Mouse (Mus musculus) intestine, postnatal 0 days (tissue): Measurements from ENCODE around the gene Defb26. TPM values are rescaled to one million over a fixed set of nuclear protein-coding genes. Genes with fewer than 3 reads are reported as not detected.

ENCODE experiments used
- ATAC-seq: fragments of 200-750 bp; cut with Nextera tagmentation; 2 replicates; pipeline ENCODE4 v1.8.0; 2017; ENCODE audit warnings: mild to moderate bottlenecking, moderate TSS enrichment, moderate library complexity
- H3K27ac ChIP-seq: fragments of 300-500 bp; sonication (generic); 2 replicates; pipeline ENCODE4 v1.5.1; 2014; ENCODE audit warnings: mild to moderate bottlenecking, low read depth, low read length, moderate library complexity
- H3K27me3 ChIP-seq: fragments of 300-500 bp; sonication (generic); replicated peaks from 2 replicates; pipeline ENCODE4 v1.6.1; 2014; ENCODE audit warnings: low read length, mixed read lengths; ENCODE audit not compliant: control insufficient read depth, insufficient read depth
- H3K36me3 ChIP-seq: fragments of 300-500 bp; sonication (generic); 2 replicates; pipeline ENCODE4 v1.6.1; 2014; ENCODE audit warnings: mild to moderate bottlenecking, moderate library complexity; ENCODE audit not compliant: control insufficient read depth, insufficient read depth
- H3K4me1 ChIP-seq: fragments of 300-500 bp; sonication (generic); replicated peaks from 2 replicates; pipeline ENCODE4 v1.6.1; 2014; ENCODE audit warnings: antibody characterized with exemption, low read length, mixed read lengths; ENCODE audit not compliant: control insufficient read depth, insufficient read depth
- H3K4me2 ChIP-seq: fragments of 300-500 bp; sonication (generic); replicated peaks from 2 replicates; pipeline ENCODE4 v1.6.1; 2014; ENCODE audit warnings: low read depth, mild to moderate bottlenecking, moderate library complexity
- H3K4me3 ChIP-seq: fragments of 300-500 bp; sonication (generic); 2 replicates; pipeline ENCODE4 v1.5.1; 2014; ENCODE audit warnings: low read depth, low read length
- H3K9ac ChIP-seq: fragments of 300-500 bp; sonication (generic); 2 replicates; pipeline ENCODE4 v1.6.1; 2014; ENCODE audit warnings: mild to moderate bottlenecking, low read depth, low read length
- H3K9me3 ChIP-seq: fragments of 300-500 bp; sonication (generic); 2 replicates; pipeline ENCODE4 v1.6.1; 2016; ENCODE audit warnings: mixed run types; ENCODE audit not compliant: control insufficient read depth
- CTCF ChIP-seq: sonication (generic); IDR thresholded peaks from 2 replicates; pipeline ENCODE4 v1.5.1; 2016; ENCODE audit warnings: low read depth, mild to moderate bottlenecking, control low read depth, antibody characterized with exemption, moderate library complexity
- WGBS: fragments of 180-500 bp; shearing (Covaris S2); extraction: QIAGEN DNeasy Blood & Tissue Kit; methylation state at CpG from one replicate; pipeline ENCODE4 v1.1.7; 2014; 5-methylcytosine and 5-hydroxymethylcytosine counted together
- polyA plus RNA-seq: library from polyadenylated mRNA; unstranded; fragments of >200 nt; fragmentation: Nextera tagmentation; extraction: Ambion mirVana; gene quantifications from 2 replicates; pipeline ENCODE4 v1.2.1, GENCODE M21; 2015

The Defb26 gene
- polyA plus RNA-seq, 1 experiment from 2014 or later = not detected

- H3K4me3 ChIP-seq = no peak overlapping the region
- 79% methylated on average over 2 of the region's 2 CpGs for WGBS
- H3K27ac ChIP-seq = no peak overlapping the region
- ATAC-seq = no peak
- no peaks in the 10 kb centered on the region for H3K9me3 ChIP-seq
- H3K9ac ChIP-seq = no peak overlapping the region
- no peaks in the 10 kb centered on the region; the same call in 1 of the 2 replicates for H3K4me1 ChIP-seq
- H3K27me3 ChIP-seq = no peaks in the 10 kb centered on the region
- peak; percentile 46 for TF ChIP-seq CTCF
- no peaks in the 10 kb centered on the region for H3K36me3 ChIP-seq
- no peak overlapping the region for H3K4me2 ChIP-seq
Measured at GRCm38 (mm10) chr2:152542897-152543296, 31.4 kb upstream of the Defb26 start.

- 78% methylated on average over 9 of the region's 9 CpGs for WGBS
- TF ChIP-seq CTCF = no peak
- Histone ChIP-seq H3K4me1 (no peaks in the 10 kb centered on the region; the same call in 1 of the 2 replicates), H3K9me3 (no peaks in the 10 kb centered on the region), H3K27ac (no peak overlapping the region), H3K4me3 (no peak overlapping the region), H3K9ac (no peak overlapping the region), H3K36me3 (no peaks in the 10 kb centered on the region), H3K27me3 (no peaks in the 10 kb centered on the region), H3K4me2 (no peak overlapping the region)
- ATAC-seq = no peak
Measured at GRCm38 (mm10) chr2:152541979-152542378, 30.5 kb upstream of the Defb26 start.

- H3K36me3 ChIP-seq = no peaks in the 10 kb centered on the region
- no peak within 1 kb of the TSS for H3K27ac ChIP-seq
- WGBS = 45% methylated on average over 13 of the region's 13 CpGs
- H3K27me3 ChIP-seq = no peaks in the 10 kb centered on the region
- H3K4me1 ChIP-seq = no peaks in the 10 kb centered on the region; the same call in 1 of the 2 replicates
- peak; percentile 58 for TF ChIP-seq CTCF
- no peak for ATAC-seq
- H3K4me3 ChIP-seq = no peak within 1 kb of the TSS
- H3K9ac ChIP-seq = no peak within 1 kb of the TSS
- H3K4me2 ChIP-seq = no peak within 1 kb of the TSS
- H3K9me3 ChIP-seq = no peaks in the 10 kb centered on the region
Measured at GRCm38 (mm10) chr2:152539944-152540710, 28.6 kb upstream of the Defb26 start, which contains the start of gene Defb29. TSS of gene Defb29 (minus strand) at chr2:152540098.

GRCm38 (mm10) chr2:152517981-152518380, 6.5 kb upstream of the Defb26 start, which contains the start of gene Defb28:
TSS of gene Defb28 (plus strand) at chr2:152518255.
- Histone ChIP-seq H3K4me1 (no peaks in the 10 kb centered on the region), H3K9ac (no peak within 1 kb of the TSS), H3K27me3 (no peaks in the 10 kb centered on the region), H3K4me2 (no peak within 1 kb of the TSS), H3K4me3 (no peak within 1 kb of the TSS), H3K9me3 (no peaks in the 10 kb centered on the region), H3K36me3 (no peaks in the 10 kb centered on the region), H3K27ac (no peak within 1 kb of the TSS)
- 71% methylated on average over 4 of the region's 4 CpGs for WGBS
- TF ChIP-seq CTCF = 0 out of 2 replicates have a peak, but pooled peaks have one; percentile 18
- no peak for ATAC-seq

- Histone ChIP-seq H3K4me3 (no peak overlapping the region), H3K36me3 (no peaks in the 10 kb centered on the region), H3K9me3 (no peaks in the 10 kb centered on the region), H3K9ac (no peak overlapping the region), H3K4me1 (no peaks in the 10 kb centered on the region), H3K27ac (no peak overlapping the region), H3K4me2 (no peak overlapping the region), H3K27me3 (no peaks in the 10 kb centered on the region)
- ATAC-seq = no peak
- TF ChIP-seq CTCF = no peak
- WGBS = 67% methylated on average over 4 of the region's 4 CpGs
Measured at GRCm38 (mm10) chr2:152516084-152516483, 4.6 kb upstream of the Defb26 start.

- Histone ChIP-seq H3K4me1 (no peaks in the 10 kb centered on the region), H3K27ac (no peak overlapping the region), H3K36me3 (no peaks in the 10 kb centered on the region), H3K4me3 (no peak overlapping the region), H3K9me3 (no peaks in the 10 kb centered on the region), H3K9ac (no peak overlapping the region), H3K27me3 (no peaks in the 10 kb centered on the region), H3K4me2 (no peak overlapping the region)
- TF ChIP-seq CTCF = no peak
- 88% methylated on average over 2 of the region's 2 CpGs for WGBS
- ATAC-seq = no peak
Measured at GRCm38 (mm10) chr2:152503950-152504349, 7.5 kb downstream of the Defb26 start.
